Mouse (Mus musculus) midbrain, embryonic 14.5 days (tissue): ENCODE measurements around the gene Pole2. TPM values are rescaled to one million over a fixed set of nuclear protein-coding genes. Genes with fewer than 3 reads are reported as not detected.
"Not testable (repeated sequence)": the region's sequence is repeated elsewhere in the genome, so short reads cannot be mapped to it uniquely, and the experiment has no call there.

Source experiments
- ATAC-seq: fragments of 200-750 bp; cut with Nextera tagmentation; 2 replicates; pipeline ENCODE4 v1.8.0; 2017; ENCODE audit warnings: moderate number of reproducible peaks, moderate library complexity; ENCODE audit not compliant: low FRiP score, low TSS enrichment
- DNase-seq: peaks from one replicate; pipeline ENCODE4 v3.0.0-alpha.2; 2015
- H3K27ac ChIP-seq: fragments of 300-500 bp; sonication (generic); replicated peaks from 2 replicates; pipeline ENCODE4 v1.5.1; 2014; ENCODE audit warnings: mild to moderate bottlenecking, low read depth, low read length, moderate library complexity
- H3K27me3 ChIP-seq: fragments of 300-500 bp; sonication (generic); 2 replicates; pipeline ENCODE4 v1.6.1; 2014; ENCODE audit warnings: low read length, control low read depth, mixed read lengths; ENCODE audit not compliant: control insufficient read depth, insufficient read depth
- H3K36me3 ChIP-seq: fragments of 300-500 bp; sonication (generic); 2 replicates; pipeline ENCODE4 v1.6.1; 2014; ENCODE audit warnings: low read length, control low read depth; ENCODE audit not compliant: control insufficient read depth, insufficient read depth
- H3K4me1 ChIP-seq: fragments of 300-500 bp; sonication (generic); 2 replicates; pipeline ENCODE4 v1.6.1; 2014; ENCODE audit warnings: mild to moderate bottlenecking, antibody characterized with exemption, low read length, control low read depth; ENCODE audit not compliant: control insufficient read depth, insufficient read depth
- H3K4me2 ChIP-seq: fragments of 300-500 bp; sonication (generic); 2 replicates; pipeline ENCODE4 v1.6.1; 2014; ENCODE audit warnings: mild to moderate bottlenecking, low read length, moderate library complexity
- H3K4me3 ChIP-seq: fragments of 300-500 bp; sonication (generic); replicated peaks from 2 replicates; pipeline ENCODE4 v1.5.1; 2014; ENCODE audit warnings: low read depth, low read length
- H3K9ac ChIP-seq: fragments of 300-500 bp; sonication (generic); replicated peaks from 2 replicates; pipeline ENCODE4 v1.6.1; 2014; ENCODE audit warnings: mild to moderate bottlenecking, low read length, moderate library complexity
- H3K9me3 ChIP-seq: fragments of 300-500 bp; sonication (generic); 2 replicates; pipeline ENCODE4 v1.6.1; 2016; ENCODE audit warnings: low read length, control low read depth, mixed read lengths; ENCODE audit not compliant: control insufficient read depth
- WGBS: fragments of 180-500 bp; shearing (Covaris S2); extraction: QIAGEN DNeasy Blood & Tissue Kit; methylation state at CpG from one replicate; pipeline ENCODE4 v1.1.7; 2014; 5-methylcytosine and 5-hydroxymethylcytosine counted together
- polyA plus RNA-seq: library from polyadenylated mRNA; unstranded; fragments of >200 nt; fragmentation: Nextera tagmentation; extraction: Ambion mirVana; gene quantifications from 2 replicates; pipeline ENCODE4 v1.2.1, GENCODE M21; 2014

The Pole2 gene
- polyA plus RNA-seq, 1 experiment from 2014 or later: 4.6 TPM

DNA sequence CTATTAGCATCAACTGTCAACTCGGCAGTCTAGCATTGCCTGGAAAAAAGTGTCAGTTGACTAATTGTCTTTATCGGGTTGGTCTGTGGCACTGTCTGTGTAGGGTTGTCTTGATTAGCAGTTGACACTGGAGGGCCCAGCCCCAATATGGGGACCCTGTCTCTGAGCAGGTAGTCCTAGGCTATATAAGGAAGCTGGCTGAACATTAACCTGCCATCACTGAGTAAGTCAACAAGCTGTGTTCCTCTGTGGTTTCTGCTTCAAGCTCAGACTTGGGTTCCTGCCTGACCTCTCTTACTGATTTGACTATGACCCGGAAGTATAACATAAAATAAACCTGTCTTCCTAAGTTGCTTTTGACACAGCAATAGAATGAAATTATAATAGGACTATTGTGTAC, 52.0 kb downstream of the Pole2 start:
- H3K27me3 ChIP-seq: no peaks in the 10 kb centered on the region
- no peak overlapping the region for H3K9ac ChIP-seq
- H3K9me3 ChIP-seq: no peaks in the 10 kb centered on the region
- DNase-seq (no peak), ATAC-seq (no peak)
- H3K27ac ChIP-seq: no peak overlapping the region
- H3K4me3 ChIP-seq: no peak overlapping the region
- 94% methylated on average over 3 of the region's 3 CpGs for WGBS
- H3K4me1 ChIP-seq: no peaks in the 10 kb centered on the region
- no peaks in the 10 kb centered on the region for H3K36me3 ChIP-seq
- H3K4me2 ChIP-seq: no peak overlapping the region

DNA sequence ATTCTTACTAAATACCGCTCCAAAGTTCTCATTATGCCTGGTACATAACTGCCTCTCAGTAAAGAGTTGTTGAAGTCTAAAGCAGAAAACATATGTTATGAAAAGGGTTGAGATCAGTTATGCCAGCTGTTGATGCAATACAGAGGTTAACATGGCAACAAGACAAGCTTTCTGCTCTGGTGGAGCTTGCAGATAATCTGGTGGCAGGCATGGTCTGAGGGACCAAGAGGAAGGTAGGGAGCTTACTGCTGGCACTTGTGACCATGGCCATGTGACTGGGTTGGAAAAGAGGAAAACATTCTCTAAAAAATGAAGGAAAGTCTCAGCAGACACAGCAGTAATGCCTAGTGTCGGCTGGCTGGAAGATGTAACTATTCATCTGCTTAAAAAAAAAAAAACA, 56.7 kb downstream of the Pole2 start:
- Histone ChIP-seq H3K9me3 (no peaks in the 10 kb centered on the region), H3K36me3 (no peaks in the 10 kb centered on the region), H3K4me1 (peaks cover 5% of the 10 kb centered on the region; the same call in 1 of the 2 replicates), H3K9ac (no peak overlapping the region), H3K27ac (no peak overlapping the region), H3K4me2 (no peak overlapping the region), H3K27me3 (no peaks in the 10 kb centered on the region), H3K4me3 (no peak overlapping the region)
- DNase-seq (no peak), ATAC-seq (no peak)
- WGBS: 97% methylated on average over 2 of the region's 2 CpGs

DNA sequence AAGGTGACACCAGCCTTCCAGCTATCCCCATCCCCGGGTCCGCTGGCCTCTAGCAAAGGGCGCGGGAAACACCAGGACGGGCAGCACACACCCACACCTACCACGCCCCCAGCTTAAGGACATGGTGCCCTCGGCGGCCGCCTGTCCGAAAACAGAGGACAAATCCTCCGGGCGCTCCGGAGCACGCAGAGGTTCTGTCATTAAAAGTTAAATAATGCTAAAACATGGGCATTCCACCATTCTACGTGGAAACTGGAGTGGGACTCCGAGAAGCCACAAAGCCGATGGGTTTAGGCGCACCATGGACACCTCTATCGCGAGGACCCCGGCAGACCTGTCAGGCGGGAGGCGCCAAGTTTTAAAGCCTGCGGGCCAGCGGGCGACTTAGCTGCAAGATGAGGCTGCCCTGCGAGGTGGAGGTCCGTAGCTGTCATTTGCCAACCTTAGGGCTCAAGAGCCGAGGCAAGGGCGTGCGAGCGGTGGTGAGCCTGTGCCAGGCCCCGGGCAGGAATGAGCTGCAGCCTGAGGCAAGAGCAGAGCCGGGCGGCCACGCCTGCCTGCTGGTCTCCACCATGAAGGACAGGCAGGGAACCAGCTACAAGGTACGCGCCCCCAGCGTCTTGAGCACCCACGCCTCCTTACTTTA, 59.4 kb downstream of the Pole2 start, which contains the start of gene Lrr1:
Gene Lrr1, plus strand, starts transcription at position 354 of the 646 bp plus-strand sequence.
- ATAC-seq: peak; percentile 93
- peak within 1 kb of the TSS; percentile 71 for H3K9ac ChIP-seq
- no peaks in the 10 kb centered on the region for H3K36me3 ChIP-seq
- under 1% methylated on average over 40 of the region's 40 CpGs for WGBS
- H3K27me3 ChIP-seq: no peaks in the 10 kb centered on the region
- H3K4me1 ChIP-seq: peaks cover 5% of the 10 kb centered on the region; the same call in 1 of the 2 replicates
- peak; percentile 92 for DNase-seq
- peak within 1 kb of the TSS; percentile 68 for H3K27ac ChIP-seq
- no peaks in the 10 kb centered on the region for H3K9me3 ChIP-seq
- H3K4me2 ChIP-seq: peak within 1 kb of the TSS; percentile 74
- H3K4me3 ChIP-seq: peak within 1 kb of the TSS; percentile 64

DNA sequence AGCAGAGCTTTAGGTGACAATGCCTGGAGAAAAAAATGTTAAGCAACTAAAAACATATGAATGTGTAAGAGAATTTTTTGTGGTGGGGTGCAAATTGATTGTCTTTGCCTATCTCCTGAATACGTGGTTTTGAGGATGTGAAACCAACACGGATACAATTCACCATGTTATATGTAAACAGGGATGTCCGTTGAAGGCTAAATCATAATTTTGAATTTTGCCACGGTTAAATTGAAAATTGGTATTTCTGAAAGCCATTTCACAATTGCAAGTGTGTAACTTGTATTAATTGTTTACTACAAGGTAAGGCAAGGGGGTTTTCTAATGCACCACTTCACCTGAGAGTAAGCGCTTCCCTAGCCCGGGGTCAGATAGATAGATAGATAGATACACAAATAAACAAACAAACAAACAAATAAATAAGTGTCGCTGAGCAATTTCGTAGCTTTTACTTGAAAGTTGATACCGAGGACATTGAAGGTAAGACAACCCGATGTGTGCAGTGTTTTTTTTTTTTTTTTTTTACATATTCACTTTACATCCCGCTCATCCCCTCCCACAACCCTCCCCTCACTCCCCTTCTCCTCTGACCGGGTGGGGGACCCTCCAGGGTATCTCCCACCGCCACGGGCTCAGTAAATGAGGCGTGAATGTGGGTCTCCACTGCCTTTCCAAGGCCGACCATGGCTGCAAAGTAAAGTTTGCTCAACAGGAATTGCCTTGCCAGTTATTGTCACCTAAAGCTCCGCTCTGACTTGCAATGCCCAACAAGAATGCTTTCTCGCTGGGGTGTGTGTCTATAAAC, 60.1 kb downstream of the Pole2 start:
- H3K4me3 ChIP-seq: peak overlapping the region; percentile 64
- no peaks in the 10 kb centered on the region for H3K36me3 ChIP-seq
- DNase-seq: no peak
- WGBS: 7% methylated on average over 18 of the region's 18 CpGs
- peak; percentile 61 for ATAC-seq
- peaks cover 5% of the 10 kb centered on the region; the same call in 1 of the 2 replicates for H3K4me1 ChIP-seq
- peak overlapping the region; percentile 68 for H3K27ac ChIP-seq
- peak overlapping the region; percentile 74 for H3K4me2 ChIP-seq
- H3K9ac ChIP-seq: peak overlapping the region; percentile 71
- no peaks in the 10 kb centered on the region for H3K9me3 ChIP-seq
- H3K27me3 ChIP-seq: no peaks in the 10 kb centered on the region

DNA sequence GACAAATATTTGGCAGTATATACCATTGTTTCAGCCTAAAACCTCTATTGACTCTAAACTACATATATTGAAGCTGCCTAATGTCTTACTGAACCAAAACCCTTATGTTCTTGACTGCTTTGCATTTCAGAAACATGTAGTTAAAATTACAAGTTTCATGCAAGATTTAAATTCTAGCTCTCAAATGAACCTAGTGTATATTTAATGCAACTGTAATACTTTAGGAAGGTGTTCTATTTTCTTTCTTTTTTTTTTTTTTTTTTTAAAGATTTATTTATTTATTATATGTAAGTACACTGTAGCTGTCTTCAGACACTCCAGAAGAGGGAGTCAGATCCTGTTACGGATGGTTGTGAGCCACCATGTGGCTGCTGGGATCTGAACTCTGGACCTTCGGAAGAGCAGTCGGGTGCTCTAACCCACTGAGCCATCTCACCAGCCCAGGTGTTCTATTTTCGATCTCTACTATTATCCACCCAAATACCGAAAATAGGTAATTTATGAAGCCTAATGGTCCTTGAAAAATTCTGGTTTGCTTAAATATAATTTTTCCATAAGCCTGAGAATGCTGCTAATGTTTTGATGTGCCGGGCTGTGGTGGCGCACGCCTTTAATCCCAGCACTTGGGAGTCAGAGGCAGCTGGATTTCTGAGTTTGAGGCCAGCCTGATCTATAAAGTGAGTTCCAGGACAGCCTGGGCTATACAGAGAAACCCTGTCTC, 61.0 kb downstream of the Pole2 start:
- H3K4me2 ChIP-seq, H3K4me1 ChIP-seq, H3K9ac ChIP-seq, ATAC-seq, DNase-seq, H3K27me3 ChIP-seq, H3K36me3 ChIP-seq, H3K4me3 ChIP-seq, H3K9me3 ChIP-seq, H3K27ac ChIP-seq: not testable (repeated sequence)
- WGBS: 68% methylated on average over 8 of the region's 8 CpGs

DNA sequence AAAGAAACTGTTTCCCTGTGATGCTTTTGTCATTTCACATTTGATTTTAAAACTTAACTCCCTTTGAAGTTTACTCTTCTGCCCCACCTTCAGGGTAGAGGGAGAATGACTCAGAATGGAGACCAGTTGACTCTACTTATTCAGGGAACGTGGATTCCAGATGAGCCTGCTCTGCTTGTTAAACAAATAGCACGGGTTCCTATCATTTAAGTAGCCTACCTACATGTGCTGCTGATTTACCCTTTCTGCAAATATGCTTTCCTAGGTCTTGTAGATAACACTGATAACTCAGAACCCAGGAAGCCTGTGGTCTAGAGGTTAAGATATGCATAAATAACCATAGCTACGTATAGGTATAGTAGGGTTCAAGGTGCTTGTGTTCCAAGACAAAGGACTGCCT, 63.1 kb downstream of the Pole2 start:
- H3K27me3 ChIP-seq: no peaks in the 10 kb centered on the region
- no peaks in the 10 kb centered on the region for H3K9me3 ChIP-seq
- DNase-seq (no peak), ATAC-seq (no peak)
- H3K4me1 ChIP-seq: peaks cover 5% of the 10 kb centered on the region; the same call in 1 of the 2 replicates
- H3K4me3 ChIP-seq: no peak overlapping the region
- H3K4me2 ChIP-seq: no peak overlapping the region
- no peak overlapping the region for H3K9ac ChIP-seq
- WGBS: 59% methylated on average over 3 of the region's 3 CpGs
- no peak overlapping the region for H3K27ac ChIP-seq
- H3K36me3 ChIP-seq: no peaks in the 10 kb centered on the region

DNA sequence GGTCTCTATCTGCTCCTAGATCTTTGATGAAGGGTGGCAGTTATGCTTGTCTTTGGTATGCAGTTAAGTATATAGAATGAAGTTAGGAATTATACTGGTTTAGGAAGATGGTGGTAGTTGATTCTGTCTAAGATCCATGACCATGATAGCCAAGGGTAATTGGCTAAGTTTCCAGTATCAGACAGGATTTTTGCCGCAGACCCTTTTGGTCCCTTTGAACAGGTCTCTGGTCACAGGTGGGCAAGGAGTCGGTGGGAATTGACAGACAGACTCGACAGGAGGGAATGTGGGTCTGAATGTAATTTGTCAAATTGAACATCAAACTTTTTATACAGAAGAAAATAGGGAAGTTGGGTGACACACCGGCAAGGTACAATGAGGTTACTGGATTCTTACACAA, 64.4 kb downstream of the Pole2 start:
- H3K27me3 ChIP-seq, H3K27ac ChIP-seq: not testable (repeated sequence)

DNA sequence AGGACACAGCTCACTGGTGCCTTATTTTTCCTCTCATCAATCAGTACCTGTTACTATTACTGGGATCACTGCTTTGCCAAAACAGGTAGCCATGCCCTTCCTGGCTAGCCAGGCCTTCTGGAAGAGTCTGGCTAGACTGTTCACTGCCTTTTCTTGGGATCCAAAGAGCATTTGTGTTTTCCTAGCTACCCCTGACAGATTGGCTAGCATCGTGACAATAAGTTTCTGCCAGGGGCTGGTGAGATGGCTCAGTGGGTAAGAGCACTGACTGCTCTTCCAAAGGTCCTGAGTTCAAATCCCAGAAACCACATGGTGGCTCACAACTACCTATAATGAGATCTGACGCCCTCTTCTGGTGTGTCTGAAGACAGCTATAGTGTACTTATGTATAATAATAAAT, 67.3 kb downstream of the Pole2 start:
- not testable (repeated sequence) for H3K9me3 ChIP-seq, H3K4me2 ChIP-seq, H3K4me1 ChIP-seq, DNase-seq, H3K27ac ChIP-seq, H3K4me3 ChIP-seq, ATAC-seq, H3K9ac ChIP-seq, H3K27me3 ChIP-seq
- peaks cover 15% of the 10 kb centered on the region for H3K36me3 ChIP-seq
- 81% methylated on average over 2 of the region's 2 CpGs for WGBS

More for the DNA sequence above, 64.4 kb downstream of the Pole2 start:
- H3K36me3 ChIP-seq, H3K4me1 ChIP-seq, H3K9ac ChIP-seq, H3K9me3 ChIP-seq, DNase-seq, ATAC-seq, H3K4me3 ChIP-seq, H3K4me2 ChIP-seq: not testable (repeated sequence)
- 80% methylated on average over 4 of the region's 4 CpGs for WGBS
